Mouse (Mus musculus) liver, postnatal 0 days (tissue): ENCODE data around the gene Tmem179b. TPM values are rescaled to one million over a fixed set of nuclear protein-coding genes. Genes with fewer than 3 reads are reported as not detected.

ENCODE experiments used
- ATAC-seq: fragments of 200-750 bp; cut with Nextera tagmentation; 2 replicates; pipeline ENCODE4 v1.8.0; 2017; ENCODE audit warnings: mild to moderate bottlenecking, moderate library complexity
- DNase-seq: peaks from one replicate; pipeline ENCODE4 v3.0.0-alpha.2; 2016
- H3K27ac ChIP-seq: fragments of 300-500 bp; sonication (generic); 2 replicates; pipeline ENCODE4 v1.5.1; 2014; ENCODE audit warnings: antibody characterized with exemption, moderate library complexity, mild to moderate bottlenecking, low read depth
- H3K27me3 ChIP-seq: fragments of 300-500 bp; sonication (generic); 2 replicates; pipeline ENCODE4 v1.6.1; 2014; ENCODE audit warnings: low read length, control low read depth, mixed read lengths; ENCODE audit not compliant: insufficient read depth
- H3K36me3 ChIP-seq: fragments of 300-500 bp; sonication (generic); replicated peaks from 2 replicates; pipeline ENCODE4 v1.6.1; 2014; ENCODE audit warnings: mild to moderate bottlenecking, control low read depth, low read length, moderate library complexity, mixed read lengths; ENCODE audit not compliant: insufficient read depth
- H3K4me1 ChIP-seq: fragments of 300-500 bp; sonication (generic); 2 replicates; pipeline ENCODE4 v1.6.1; 2014; ENCODE audit warnings: antibody characterized with exemption, mild to moderate bottlenecking, control low read depth; ENCODE audit not compliant: insufficient read depth
- H3K4me2 ChIP-seq: fragments of 300-500 bp; sonication (generic); 2 replicates; pipeline ENCODE4 v1.6.1; 2014; ENCODE audit warnings: low read depth, mild to moderate bottlenecking, low read length, moderate library complexity, mixed read lengths
- H3K4me3 ChIP-seq: fragments of 300-500 bp; sonication (generic); 2 replicates; pipeline ENCODE4 v1.5.1; 2014; ENCODE audit warnings: low read depth, low read length
- H3K9ac ChIP-seq: fragments of 300-500 bp; sonication (generic); replicated peaks from 2 replicates; pipeline ENCODE4 v1.6.1; 2014; ENCODE audit warnings: mild to moderate bottlenecking, moderate library complexity
- H3K9me3 ChIP-seq: fragments of 300-500 bp; sonication (generic); 2 replicates; pipeline ENCODE4 v1.6.1; 2016; ENCODE audit warnings: mild to moderate bottlenecking, control low read depth, low read length, mixed read lengths
- CTCF ChIP-seq: sonication (generic); IDR thresholded peaks from 2 replicates; pipeline ENCODE4 v1.5.1; 2016; ENCODE audit warnings: antibody characterized with exemption, low read depth
- EP300 ChIP-seq: IDR thresholded peaks from 2 replicates; pipeline ENCODE4 v1.6.1; 2016; ENCODE audit warnings: antibody characterized with exemption, low read depth, mild to moderate bottlenecking
- WGBS: fragments of 180-500 bp; shearing (Covaris S2); extraction: QIAGEN DNeasy Blood & Tissue Kit; methylation state at CpG from one replicate; pipeline ENCODE4 v1.1.7; 2014; ENCODE audit not compliant: insufficient replicate concordance; 5-methylcytosine and 5-hydroxymethylcytosine counted together
- polyA plus RNA-seq: library from polyadenylated mRNA; unstranded; fragments of >200 nt; fragmentation: Nextera tagmentation; extraction: Ambion mirVana; gene quantifications from 2 replicates; pipeline ENCODE4 v1.2.1, GENCODE M21; 2015

The Tmem179b gene
- polyA plus RNA-seq, 1 experiment from 2014 or later, result 80.3 TPM

- Histone ChIP-seq H3K4me3 (no peak overlapping the region), H3K36me3 (peaks cover 27% of the 10 kb centered on the region), H3K27ac (no peak overlapping the region; the same call in 1 of the 2 replicates), H3K9me3 (no peaks in the 10 kb centered on the region), H3K9ac (no peak overlapping the region), H3K4me1 (peaks cover 12% of the 10 kb centered on the region; the same call in 1 of the 2 replicates), H3K4me2 (no peak overlapping the region), H3K27me3 (no peaks in the 10 kb centered on the region)
- ATAC-seq, result no peak
- DNase-seq, result no peak
- 18% methylated on average over 5 of the region's 5 CpGs for WGBS
- TF ChIP-seq CTCF, result no peak
- TF ChIP-seq EP300, result no peak
Observed at GRCm38 (mm10) chr19:8727495-8728114, 46.7 kb downstream of the Tmem179b start.

GRCm38 (mm10) chr19:8726609-8727390, 47.5 kb downstream of the Tmem179b start:
- Histone ChIP-seq H3K4me2 (no peak overlapping the region), H3K27ac (no peak overlapping the region; the same call in 1 of the 2 replicates), H3K36me3 (peaks cover 27% of the 10 kb centered on the region), H3K4me3 (no peak overlapping the region), H3K9ac (no peak overlapping the region), H3K4me1 (peaks cover 17% of the 10 kb centered on the region), H3K9me3 (no peaks in the 10 kb centered on the region), H3K27me3 (no peaks in the 10 kb centered on the region)
- DNase-seq (no peak), ATAC-seq (no peak)
- WGBS, result 37% methylated on average over 3 of the region's 3 CpGs
- no peak for TF ChIP-seq CTCF
- no peak for TF ChIP-seq EP300

- H3K4me3 ChIP-seq, result peak overlapping the region; percentile 74
Observed at GRCm38 (mm10) chr19:8725081-8725613, 49.1 kb downstream of the Tmem179b start.

GRCm38 (mm10) chr19:8724392-8724791, 49.9 kb downstream of the Tmem179b start:
- peaks cover 22% of the 10 kb centered on the region for H3K4me1 ChIP-seq
- H3K36me3 ChIP-seq, result peaks cover 27% of the 10 kb centered on the region
- no peak for TF ChIP-seq CTCF
- no peak for TF ChIP-seq EP300
- peak overlapping the region; percentile 75 for H3K4me2 ChIP-seq
- H3K4me3 ChIP-seq, result peak overlapping the region; percentile 74
- peak overlapping the region; percentile 84 for H3K27ac ChIP-seq
- H3K9ac ChIP-seq, result peak overlapping the region; percentile 72
- H3K9me3 ChIP-seq, result no peaks in the 10 kb centered on the region
- H3K27me3 ChIP-seq, result no peaks in the 10 kb centered on the region
- no peak for DNase-seq
- WGBS, result 3% methylated on average over 2 of the region's 2 CpGs
- ATAC-seq, result no peak

More at GRCm38 (mm10) chr19:8725081-8725613, 49.1 kb downstream of the Tmem179b start:
- H3K4me1 ChIP-seq, result peaks cover 22% of the 10 kb centered on the region
- 42% methylated on average over 4 of the region's 4 CpGs for WGBS
- H3K27ac ChIP-seq, result no peak overlapping the region
- DNase-seq (no peak), ATAC-seq (no peak)
- H3K4me2 ChIP-seq, result peak overlapping the region; percentile 75
- no peaks in the 10 kb centered on the region for H3K9me3 ChIP-seq
- H3K9ac ChIP-seq, result peak overlapping the region; percentile 72
- H3K36me3 ChIP-seq, result peaks cover 27% of the 10 kb centered on the region
- H3K27me3 ChIP-seq, result no peaks in the 10 kb centered on the region
- TF ChIP-seq EP300, result no peak
- TF ChIP-seq CTCF, result no peak

- no peak; the same call in none of the 2 replicates for TF ChIP-seq EP300
- no peak for TF ChIP-seq CTCF
- H3K4me3 ChIP-seq, result peak overlapping the region; percentile 74
- H3K27me3 ChIP-seq, result no peaks in the 10 kb centered on the region
- H3K27ac ChIP-seq, result peak overlapping the region; percentile 84
- H3K9ac ChIP-seq, result peak overlapping the region; percentile 72
- peak overlapping the region; percentile 75 for H3K4me2 ChIP-seq
- no peaks in the 10 kb centered on the region for H3K9me3 ChIP-seq
- peaks cover 27% of the 10 kb centered on the region for H3K36me3 ChIP-seq
- H3K4me1 ChIP-seq, result peaks cover 22% of the 10 kb centered on the region
- DNase-seq (no peak), ATAC-seq (no peak)
- WGBS, result under 1% methylated on average over 20 of the region's 20 CpGs
Observed at GRCm38 (mm10) chr19:8723574-8724346, 50.5 kb downstream of the Tmem179b start.
